Mouse (Mus musculus): ENCODE measurements at regions not wholly inside any gene's neighbourhood (a gene's known extent, or its start where the extent isn't known, plus 50 kb on each side); places are given as distances from the start of the nearest gene placed in this dataset.

DNA sequence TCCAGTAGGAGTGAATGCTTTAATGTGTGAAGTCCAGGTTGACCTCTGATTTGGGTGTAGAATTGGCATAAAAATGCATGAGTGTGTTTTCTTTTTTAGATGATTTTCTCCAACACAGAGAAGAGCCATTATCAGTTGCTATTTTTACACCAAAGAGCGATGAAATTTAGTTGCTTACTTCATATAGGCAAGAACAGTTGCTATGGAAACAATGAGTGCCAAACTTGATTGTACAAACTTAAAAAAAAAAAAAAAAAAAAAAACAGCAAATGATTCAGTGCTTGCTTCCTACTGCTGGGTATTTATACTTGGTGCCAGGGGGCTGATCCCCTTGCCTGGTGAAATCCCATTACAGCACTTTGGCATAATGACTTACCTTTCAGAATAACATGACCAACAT lies 268.0 kb downstream of the Sec23a start:
- no peak for DNase-seq

DNA sequence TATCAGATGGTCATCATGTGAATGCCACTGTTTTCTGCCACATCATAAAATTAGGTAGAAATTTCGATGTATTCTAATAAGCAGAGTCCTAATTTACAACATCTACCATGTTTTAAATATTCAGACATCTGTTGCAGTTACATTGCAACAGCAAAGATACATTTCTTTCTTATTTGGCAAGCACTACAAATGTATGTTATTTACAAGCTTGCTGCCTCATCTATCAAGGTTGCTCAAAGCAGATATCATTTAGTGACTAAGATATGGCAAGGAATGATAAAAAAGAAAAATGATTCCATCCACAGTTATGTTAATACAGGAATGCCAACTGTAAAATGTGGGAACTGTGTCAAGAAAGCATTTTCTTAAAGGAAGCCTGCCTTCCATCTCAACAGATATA lies 283.7 kb downstream of the Sec23a start:
- DNase-seq: no peak

DNA sequence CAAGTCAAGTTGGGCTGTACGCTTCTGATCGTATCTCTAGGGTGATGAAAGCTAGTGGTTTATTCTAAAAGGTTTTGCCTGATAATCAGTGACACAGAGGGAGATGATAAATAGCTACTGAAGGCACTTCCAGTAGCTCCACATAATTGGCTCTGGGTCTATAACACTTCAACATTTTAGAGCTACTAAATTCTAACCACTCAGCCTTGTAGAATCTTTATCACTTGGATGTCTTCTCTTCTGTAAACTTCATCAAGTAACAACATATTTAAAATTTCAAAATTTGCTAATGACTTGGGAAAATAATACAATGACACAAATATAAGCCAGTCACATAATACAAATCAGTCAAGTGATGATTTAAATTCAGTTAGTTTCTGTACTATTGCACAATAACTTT lies 284.3 kb downstream of the Sec23a start:
- DNase-seq: no peak

DNA sequence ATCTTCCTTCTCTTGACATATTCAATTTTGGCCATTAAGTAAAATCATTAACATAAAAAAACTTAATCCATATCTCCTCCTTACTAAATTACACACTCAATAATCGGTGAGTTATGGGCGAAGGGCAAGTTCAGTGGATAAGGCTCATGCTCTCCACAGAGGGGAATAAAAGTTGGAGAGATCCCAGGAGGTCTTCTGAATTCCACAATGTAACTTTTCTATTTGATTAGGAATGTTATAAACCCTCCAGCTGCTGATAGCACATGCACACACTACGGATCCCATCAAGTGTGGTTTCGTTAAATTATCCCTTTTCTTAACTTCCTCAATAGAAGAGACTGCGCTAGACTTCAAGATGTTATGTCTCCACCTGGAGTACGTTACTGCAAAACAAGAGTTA lies 293.9 kb downstream of the Sec23a start:
- no peak for DNase-seq

DNA sequence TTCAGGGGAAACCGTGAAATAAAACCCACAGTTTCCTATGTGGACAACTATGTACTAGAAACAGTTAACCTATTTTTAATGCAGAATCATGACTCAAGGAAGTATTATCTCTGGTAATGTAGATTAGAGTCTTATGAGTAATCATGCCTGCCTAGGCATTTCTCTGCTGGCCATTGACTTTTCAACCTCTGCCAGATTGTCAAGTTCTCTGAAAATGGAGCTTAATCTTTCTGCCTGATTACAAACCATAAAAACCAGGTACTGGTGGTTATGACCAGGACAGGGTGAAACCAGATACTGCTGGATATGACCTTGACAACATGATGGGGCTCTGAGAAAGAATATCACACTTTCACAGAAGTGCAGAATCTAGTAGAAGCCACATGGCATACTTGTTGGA lies 297.6 kb downstream of the Sec23a start:
- no peak for DNase-seq

DNA sequence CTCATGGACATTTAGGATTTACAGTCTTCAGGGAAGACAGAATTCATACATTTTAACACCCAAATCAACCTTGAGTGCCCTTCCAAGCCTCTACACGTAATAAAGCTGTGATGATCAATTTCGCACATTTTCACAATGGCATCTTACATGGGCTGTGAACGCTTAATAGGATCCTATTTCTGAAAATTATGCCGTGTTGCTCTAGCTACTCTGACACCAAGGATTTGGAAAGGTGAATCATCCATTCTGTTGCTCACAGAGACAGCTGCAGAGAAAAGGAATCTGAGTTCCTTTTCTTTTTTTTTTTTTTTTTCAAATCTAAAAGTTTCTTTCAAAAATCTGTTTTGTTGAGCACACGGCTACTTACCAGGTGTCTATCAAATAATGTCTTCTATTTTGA lies 316.1 kb downstream of the Sec23a start:
- DNase-seq: no peak

DNA sequence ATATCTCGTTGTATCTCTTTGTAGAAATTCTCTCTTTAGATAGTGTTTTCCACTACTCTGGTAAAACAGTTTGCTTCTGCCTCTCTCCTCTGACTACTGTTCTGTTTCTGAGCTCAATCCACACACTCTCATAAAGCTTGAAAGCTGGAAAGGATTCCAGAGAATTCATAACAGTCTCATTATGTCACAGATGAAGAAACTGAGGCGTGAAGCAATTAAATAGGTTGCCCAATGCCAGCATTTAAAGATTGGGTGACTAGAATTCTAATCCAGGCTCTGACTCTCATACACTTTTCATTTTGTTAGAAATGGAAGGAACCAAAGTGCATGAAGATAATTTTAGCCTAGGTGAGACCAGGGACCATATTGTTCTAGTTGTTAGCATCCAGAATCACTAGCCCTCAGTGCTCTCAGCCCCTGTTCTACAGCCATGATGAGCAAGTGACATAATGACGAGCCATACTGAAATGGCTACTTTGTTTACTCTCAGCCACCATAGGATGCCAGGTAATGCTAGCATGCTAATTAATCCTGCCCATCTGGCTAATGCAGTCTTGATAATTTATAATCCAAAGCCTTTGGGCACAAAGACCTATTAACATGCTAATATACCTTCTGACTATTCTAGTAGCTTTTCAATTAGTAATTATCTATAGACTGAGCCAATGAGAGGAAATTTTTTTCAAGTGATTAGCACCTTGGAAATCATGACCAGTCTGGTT lies 341.7 kb downstream of the Sec23a start:
- no peak for DNase-seq

DNA sequence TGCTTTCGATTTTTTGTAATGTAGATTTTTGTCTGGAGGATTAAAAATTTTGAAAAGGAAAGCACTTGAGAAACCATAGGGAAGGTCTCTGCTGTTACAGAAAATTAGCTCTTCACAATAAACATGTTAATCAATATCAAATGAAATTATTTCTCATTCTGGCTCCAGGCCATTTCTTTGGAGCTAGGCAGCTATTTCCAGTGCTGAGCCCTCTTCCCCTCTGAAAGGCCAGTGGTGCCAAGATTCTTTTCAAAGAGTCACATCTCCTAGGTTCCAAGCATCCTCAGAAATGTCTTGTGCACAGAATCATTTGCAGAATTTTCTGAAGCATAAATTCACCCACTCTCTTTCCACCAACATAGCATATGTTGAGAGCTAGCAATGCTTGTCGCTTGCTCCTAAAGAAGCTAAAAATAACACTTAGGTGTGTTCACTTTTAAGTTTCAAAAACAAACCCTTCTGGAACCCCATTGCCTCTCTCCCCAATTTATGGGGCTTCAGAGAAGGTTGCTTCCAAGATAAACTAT lies 357.2 kb downstream of the Sec23a start:
- DNase-seq: peak; percentile 15

DNA sequence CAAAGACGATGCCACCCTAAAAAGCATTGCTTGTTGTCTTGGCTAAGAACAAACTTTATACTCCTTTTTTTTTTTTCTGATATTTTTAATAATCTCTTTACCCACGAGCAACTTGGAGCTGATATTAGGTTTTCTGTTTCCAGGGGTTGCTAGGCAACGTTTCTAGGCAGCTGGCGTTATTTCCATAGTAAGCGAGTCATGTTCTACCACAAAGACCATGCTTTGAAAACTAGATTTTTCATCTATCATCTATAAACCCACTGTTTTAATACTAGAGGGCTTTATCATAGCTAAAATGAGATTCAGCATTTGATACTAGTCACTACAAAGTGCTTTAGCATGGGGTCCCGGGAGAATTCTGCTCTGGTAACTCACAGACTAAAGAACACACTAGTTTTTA lies 358.1 kb downstream of the Sec23a start:
- DNase-seq: peak; percentile 71

DNA sequence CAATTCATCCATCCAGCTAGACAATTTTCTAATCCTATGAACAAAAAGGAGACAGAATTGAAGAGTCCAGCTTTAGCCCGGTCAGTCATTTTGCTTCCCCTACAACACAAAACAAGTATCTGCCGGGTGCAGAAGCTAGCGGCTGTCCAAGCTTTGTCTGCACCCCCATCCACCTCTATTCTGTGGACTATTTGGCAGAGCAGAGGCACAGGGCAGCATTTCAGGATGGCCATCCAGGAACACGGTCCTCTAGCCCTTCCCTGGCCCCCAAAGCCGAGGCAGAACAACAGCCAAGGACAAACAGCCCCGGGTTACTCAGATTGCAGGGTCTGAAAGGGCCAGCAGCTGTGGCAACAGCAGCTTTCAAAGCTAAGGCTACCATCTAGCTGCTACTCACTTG lies 358.6 kb downstream of the Sec23a start:
- no peak for DNase-seq

DNA sequence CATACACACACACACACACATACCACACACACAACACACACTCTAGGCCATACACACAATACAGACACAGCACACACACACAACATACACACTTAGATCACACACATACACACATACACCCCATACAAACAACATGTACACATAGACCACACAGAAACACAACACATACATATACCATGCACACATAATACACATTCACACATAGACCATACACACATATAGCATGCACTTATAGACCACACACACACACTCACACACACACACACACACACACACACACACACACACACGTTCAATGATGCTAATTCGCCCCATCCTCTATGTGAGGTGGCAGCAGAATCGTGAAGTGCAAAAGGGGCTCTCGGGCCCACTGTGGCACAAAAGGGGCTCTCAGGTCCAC lies 359.1 kb downstream of the Sec23a start:
- no peak for DNase-seq

DNA sequence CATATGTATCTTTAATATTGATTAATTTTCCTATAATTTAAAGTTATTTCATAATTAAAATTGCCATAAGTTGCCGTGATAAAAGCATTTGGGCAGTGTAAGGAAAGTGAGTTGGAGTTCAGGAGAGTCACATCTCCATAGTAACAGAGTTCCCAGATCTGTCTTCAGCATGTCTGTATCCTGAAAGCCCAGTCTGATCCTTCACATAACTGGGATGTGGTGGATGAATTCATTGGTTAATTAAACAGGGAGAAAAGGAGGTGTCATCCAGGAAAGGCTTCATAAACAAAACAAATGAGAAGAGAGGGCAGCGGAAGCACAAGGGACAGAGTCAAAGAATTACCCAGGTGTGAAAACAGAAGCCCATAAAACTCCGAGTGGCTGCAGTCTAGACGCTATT lies 363.5 kb downstream of the Sec23a start:
- DNase-seq: no peak

DNA sequence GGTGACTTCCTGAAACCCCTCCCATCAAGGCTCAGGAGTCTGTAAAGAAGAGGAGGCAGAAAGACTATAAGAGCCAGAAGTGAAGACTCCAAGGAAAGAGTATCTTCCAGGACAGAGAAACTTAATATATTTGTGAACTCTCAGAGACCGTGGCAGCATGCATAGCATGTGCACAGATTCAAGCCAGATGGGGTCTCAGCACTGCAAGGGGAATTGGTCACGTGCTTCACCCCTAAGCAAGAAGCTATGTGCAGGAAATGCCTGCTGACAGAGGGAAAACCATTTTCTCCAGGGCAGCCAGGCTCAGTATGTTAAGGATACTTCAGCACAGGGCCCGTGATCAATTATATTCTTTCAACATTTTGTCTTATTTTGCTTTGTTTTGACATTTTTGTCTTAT lies 368.0 kb downstream of the Sec23a start:
- DNase-seq: no peak

DNA sequence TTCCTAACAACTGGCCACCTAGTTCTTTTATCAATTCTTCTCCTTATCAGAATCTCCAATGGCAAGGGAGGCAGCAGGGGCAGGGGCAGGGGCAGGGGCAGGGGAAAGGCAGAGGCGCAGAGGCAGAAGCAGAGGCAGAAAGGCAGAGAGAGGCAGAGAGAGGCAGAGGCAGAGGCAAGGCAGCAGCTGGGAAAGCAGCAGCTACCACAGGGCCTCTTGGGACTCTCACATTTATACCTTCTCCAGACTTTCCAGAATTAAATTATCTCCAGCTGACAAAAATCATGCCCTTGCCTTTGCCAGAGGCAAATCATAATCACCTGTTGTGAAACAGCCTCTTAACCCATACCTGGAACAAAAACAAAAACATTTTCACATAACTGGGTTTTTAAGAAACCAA lies 370.4 kb upstream of the Clec14a start:
- no peak for DNase-seq

DNA sequence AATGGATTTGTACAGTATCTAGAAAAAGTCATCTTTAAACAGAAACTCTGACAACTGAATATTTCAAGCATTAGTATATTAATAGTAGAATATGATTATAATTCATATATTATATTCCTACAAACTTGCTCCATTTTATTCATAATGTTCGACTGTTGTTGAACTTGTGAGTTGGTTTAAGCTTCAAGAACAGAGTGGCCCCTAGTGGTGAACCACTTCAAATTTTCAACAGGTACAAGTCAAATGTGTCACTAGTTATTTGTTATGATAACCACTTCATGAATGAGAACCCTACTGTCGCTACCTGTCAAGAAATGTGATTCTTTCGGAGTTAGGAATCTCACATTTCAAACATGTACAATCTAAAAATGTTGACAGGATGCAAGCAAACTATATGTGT lies 369.2 kb upstream of the Clec14a start:
- DNase-seq: peak; percentile 25

DNA sequence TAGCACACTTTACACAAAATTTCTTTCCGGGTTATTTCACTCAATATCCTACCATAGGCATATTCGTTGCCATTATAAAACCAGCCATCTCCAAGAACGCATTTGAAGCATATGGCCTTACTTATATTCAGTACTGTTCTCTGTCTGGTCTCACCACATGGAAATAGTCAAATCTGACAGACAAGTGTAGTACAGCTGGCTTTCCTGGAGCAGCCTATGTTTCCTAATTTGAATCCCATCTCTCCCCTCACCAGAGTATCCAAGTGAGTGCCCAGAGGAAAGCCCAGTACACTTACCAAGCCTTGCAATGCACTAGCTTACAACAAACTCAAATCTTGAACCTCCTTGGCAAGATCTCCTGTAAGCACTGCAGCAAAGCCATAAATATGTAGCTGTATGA lies 363.4 kb upstream of the Clec14a start:
- DNase-seq: no peak

DNA sequence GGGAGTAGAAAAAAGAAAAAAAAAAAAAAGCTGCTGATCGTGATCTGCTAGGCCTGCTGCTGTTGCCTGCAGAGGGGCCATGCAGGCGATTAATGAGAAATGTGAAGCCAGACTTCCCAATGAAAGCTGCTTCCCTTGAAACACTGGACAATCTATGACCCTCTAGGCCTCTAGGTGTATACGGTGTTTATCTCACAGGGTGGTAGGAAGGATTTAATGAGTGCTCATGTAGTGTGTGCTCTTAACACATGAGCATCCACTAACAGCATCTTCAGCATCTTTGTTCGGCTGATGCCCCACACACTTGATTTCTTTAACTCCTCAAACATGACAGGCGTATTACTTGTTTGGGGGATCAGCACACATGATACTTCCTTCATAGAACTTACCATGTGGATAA lies 359.7 kb upstream of the Clec14a start:
- no peak for DNase-seq

DNA sequence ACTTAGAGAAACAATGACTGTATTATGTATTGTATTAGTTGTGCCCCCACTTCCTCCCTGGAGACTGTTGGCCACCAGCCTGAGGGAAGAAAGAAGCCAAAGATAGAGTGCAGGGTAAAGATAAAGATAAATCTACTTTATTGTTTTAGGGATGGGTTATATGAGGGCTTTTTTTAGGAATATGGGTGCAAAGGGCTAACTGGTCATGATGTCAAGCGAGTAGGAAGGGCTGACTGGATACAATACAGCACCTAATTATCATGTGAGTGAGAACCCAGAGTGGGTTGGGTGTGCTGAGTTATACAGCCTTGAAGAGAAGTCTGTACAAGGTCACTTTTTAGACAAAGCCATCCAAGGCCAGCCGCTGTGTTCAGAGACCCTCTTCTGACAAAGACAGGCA lies 356.1 kb upstream of the Clec14a start:
- DNase-seq: no peak

DNA sequence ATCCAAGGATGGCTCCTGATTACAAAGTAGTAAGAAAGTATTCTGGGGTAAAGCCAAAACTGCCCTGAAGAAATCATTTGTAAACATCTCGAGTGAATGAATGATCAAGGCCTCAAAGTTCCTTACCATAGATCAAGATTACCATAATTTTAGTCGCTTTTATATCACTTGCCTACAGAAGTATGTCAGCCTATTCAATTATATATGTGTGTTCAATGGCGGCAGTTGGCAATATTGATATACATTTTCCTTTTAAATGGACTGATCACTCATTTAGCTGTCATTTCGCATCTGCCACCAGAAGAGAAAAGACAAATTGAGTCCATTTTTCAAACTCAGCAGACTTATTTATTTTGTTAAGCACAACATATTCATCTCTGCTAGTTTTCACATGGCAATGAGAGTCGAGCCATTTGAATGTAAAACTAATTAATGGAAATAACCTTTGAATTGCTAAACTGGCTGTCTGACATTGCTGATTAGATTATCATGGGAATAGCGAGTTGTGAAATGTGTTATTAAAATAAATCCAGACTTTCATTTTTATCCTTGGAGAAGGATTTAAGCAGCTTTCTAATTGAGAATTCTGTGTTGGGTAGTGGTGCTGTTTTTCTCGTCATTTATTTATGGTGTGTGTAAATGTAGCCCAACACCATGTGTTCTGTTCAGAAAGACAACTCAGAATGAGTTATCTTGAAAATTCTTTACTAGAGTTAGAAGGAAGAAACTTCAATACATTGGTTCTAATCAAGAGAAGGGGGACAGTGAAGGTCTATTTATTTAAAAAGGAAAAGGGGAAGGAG lies 350.6 kb upstream of the Clec14a start:
- DNase-seq: no peak

DNA sequence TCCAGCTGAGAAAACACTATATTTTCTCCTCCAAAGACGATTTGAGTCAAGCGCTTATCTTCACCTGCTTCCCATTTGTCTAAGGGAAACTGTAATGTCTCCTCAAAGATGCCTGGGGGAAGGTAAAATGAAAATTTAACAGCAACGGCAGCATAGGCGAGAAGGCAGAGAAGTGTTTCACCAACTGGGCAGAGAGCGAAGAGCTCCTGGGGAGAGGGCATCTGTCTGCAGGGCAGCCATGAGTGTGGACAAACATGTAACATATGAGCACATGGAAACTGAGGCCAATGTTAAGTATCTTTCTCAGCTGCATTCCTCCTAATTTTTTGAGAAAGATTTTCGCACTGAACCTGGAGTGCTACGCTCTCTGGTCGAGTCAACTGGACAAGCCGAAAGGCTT lies 325.7 kb upstream of the Clec14a start:
- DNase-seq: no peak

DNA sequence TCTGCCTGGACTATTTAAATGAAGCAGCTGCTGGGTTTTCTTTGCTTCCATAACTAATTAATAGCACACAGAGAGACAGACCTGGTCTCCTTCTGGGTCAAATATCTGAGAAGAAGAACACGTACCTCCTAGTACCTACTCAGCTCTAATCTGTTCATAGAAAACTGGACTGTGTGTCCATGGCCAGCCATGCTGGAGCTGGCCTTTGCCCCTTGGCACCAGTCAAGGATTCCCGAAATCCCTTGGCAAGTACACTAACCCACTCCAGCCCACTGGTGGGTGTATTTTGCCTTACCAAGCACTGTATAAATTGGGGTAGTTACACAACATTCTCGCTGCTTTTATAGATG lies 322.4 kb upstream of the Clec14a start:
- DNase-seq: no peak

DNA sequence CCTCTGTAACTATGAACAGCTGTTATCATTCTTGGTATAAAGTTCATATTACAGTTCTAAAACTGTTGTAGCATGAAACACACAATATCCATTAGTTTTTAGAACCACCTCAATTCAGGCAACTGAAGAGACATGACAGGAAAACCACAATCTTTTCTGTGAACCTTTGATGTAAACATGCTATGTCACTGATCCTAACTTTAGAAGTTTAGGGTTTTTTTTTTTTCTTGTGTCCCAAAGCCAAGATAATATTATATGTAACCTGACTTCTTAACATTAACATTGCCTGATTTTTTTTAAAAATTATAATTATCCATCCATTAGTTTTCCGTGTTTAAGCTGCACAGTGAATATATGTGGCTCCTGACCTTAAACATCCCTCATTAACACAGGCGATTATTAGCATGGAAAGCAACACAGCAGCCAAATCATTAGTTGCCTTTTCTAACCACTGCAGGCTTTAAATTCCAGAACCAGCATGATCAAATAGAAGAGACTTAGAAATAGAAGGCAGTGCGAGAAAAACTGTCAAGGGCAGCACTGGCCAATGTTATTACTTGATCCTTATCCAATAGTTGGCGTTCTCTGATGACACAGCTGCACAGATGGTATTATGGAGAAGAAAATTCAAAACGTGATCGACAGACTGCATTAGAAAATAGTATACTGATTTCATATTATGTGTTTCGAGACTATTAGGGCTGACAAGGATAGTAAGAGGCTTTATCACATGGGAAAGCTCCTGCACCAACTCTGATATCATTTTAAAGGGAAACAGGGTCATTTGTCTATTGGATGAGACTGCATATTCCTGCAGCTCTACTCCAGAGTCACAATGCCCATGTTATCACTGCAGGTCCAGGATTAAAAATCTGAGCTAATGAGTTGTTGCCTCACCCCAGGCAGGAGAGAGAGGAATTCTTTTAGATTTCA lies 321.7 kb upstream of the Clec14a start:
- DNase-seq: no peak

DNA sequence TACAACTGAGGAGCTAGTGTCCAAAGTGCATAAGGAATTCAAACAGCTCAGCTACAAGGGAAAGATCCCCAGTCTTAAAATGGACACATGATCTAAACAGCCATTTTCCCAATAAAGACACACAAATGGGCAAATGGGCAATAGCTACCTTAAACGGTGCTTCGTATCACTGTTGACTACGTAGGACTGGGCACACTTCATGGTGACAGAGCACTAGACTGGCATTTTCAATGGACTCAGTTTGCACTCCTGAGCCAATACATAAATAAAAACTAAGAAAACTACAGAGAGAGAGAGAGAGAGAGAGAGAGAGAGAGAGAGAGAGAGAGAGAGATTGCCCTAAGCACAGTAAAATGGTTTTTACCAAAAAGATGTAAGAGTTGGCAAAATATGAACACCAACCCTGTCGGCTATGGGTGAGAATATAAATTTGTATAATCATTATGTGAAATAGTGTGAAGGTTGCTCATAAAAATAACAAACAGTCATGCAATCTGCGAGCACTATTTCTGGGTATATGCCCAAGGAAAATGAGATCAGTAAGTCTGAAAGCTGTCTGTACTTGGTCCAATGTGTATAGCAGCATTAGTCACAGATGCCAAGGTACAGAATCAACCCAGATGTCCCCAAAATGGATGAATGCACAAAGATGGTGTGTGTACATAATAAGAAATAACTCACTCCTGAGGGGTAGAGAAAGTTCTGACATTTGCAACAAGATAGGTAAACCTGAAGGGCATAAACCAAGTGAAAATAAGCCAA lies 312.9 kb upstream of the Clec14a start:
- no peak for DNase-seq
